Mouse (Mus musculus): Measurements from ENCODE around the gene Tmtc1.

The Tmtc1 gene

DNA sequence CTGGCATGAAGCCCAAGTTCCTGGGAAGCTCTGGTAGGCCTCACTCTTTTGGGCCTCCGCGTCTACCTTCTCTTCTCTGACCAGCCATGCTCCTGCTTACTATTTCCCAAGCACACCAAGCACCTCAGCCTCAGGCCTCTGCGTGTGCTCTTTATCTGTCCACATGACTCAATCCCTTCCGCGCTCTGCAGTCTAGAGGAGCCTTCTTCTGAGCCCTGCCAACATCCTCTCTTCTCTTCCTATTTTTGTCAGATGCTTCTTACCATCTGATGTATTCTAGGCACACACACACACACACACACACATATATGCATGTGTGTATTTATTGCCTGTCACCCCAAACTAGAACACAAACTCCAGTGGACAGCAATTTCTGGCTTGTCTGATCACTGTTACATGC lies 202.5 kb downstream of the Tmtc1 start:
- no peak for DNase-seq (ENCODE audit: low spot score)

GRCm38 (mm10) chr6:148239311-148239710 lies 204.9 kb downstream of the Tmtc1 start:
- no peak for DNase-seq (ENCODE audit: low spot score)

- no peak for DNase-seq (ENCODE audit: low spot score)
These were observed 206.7 kb downstream of the Tmtc1 start for GRCm38 (mm10) chr6:148237453-148237852.

GRCm38 (mm10) chr6:148234105-148234828 lies 209.9 kb downstream of the Tmtc1 start:
- DNase-seq (ENCODE audit: low spot score), result no peak

GRCm38 (mm10) chr6:148227542-148227941 lies 216.6 kb downstream of the Tmtc1 start:
- DNase-seq (ENCODE audit: low spot score), result no peak

GRCm38 (mm10) chr6:148222686-148223085 lies 221.5 kb downstream of the Tmtc1 start:
- DNase-seq (ENCODE audit: low spot score), result no peak

DNA sequence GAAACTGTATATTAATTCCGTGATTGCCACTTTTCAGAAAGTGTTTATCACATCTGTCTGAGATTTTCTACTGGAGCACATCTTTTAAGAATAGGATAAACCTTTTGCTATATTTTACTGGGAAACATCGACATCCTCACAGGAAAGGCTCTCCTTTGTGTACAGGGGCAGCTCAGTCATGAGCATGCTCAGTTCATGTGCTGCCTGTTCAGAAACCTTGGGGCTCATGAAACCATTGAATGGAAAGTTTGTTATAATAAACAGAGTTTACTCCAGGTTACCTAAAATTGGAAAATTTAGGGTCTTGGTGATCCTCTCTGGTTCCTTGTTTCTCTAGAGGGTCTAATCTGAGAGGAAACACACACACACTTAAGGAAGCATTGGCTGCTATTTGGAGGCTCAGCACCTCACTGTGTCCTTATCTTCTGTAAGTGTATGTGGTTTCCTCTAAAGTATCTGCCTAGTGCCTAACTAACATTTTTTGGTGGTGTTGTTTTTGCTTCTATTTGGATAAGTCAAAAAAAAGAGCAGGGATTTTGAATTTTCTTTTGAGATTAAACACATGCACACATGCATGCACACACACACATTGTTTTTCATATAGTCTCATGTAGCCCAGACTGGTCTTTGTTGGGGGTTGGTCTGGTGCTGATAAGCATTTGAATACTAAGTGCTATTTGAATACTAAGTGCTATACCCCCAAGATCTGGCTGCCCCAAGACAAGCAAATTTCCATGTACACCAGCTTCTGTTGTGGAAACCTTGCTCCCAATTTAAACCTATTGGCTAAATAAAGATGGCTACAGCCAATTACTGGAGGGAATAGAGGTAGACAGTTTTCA lies 225.7 kb downstream of the Tmtc1 start:
- no peak for DNase-seq (ENCODE audit: low spot score)

DNA sequence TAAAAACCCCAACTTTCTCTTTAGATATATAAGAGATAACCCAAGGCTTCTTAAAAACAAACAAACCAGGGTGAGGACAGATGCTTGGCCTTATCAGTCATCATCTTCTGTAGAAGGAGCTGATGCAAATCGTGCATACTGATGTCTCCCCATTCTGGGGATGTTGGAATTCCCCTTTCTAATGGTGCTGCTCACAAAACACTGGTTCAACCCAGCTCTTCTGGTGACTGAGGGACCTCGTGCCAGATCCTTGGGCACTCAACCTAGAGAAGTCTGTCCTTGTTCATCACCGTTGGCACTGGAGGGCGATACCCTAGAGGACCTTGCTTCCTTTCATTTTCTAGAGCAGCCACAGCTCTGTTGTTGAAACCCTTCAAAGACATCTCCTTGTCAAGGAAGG lies 227.4 kb downstream of the Tmtc1 start:
- no peak for DNase-seq (ENCODE audit: low spot score)

- no peak for DNase-seq (ENCODE audit: low spot score)
These were observed 229.4 kb downstream of the Tmtc1 start for GRCm38 (mm10) chr6:148214765-148215164.

GRCm38 (mm10) chr6:148211897-148212680 lies 232.1 kb downstream of the Tmtc1 start, which contains the start of gene Ergic2:
Ergic2 (minus strand) TSS chr6:148212374.
- peak; percentile 86 for DNase-seq (ENCODE audit: low spot score)

GRCm38 (mm10) chr6:148211391-148211876 lies 232.8 kb downstream of the Tmtc1 start:
- DNase-seq (ENCODE audit: low spot score), result no peak

GRCm38 (mm10) chr6:148207522-148207921 lies 236.7 kb downstream of the Tmtc1 start:
- no peak for DNase-seq (ENCODE audit: low spot score)

GRCm38 (mm10) chr6:148205134-148205533 lies 239.1 kb downstream of the Tmtc1 start:
- DNase-seq (ENCODE audit: low spot score), result no peak

- DNase-seq (ENCODE audit: low spot score), result no peak
These were observed 244.5 kb downstream of the Tmtc1 start for GRCm38 (mm10) chr6:148199729-148200128.

- DNase-seq (ENCODE audit: low spot score), result no peak
These were observed 245.0 kb downstream of the Tmtc1 start for GRCm38 (mm10) chr6:148199177-148199576.

DNA sequence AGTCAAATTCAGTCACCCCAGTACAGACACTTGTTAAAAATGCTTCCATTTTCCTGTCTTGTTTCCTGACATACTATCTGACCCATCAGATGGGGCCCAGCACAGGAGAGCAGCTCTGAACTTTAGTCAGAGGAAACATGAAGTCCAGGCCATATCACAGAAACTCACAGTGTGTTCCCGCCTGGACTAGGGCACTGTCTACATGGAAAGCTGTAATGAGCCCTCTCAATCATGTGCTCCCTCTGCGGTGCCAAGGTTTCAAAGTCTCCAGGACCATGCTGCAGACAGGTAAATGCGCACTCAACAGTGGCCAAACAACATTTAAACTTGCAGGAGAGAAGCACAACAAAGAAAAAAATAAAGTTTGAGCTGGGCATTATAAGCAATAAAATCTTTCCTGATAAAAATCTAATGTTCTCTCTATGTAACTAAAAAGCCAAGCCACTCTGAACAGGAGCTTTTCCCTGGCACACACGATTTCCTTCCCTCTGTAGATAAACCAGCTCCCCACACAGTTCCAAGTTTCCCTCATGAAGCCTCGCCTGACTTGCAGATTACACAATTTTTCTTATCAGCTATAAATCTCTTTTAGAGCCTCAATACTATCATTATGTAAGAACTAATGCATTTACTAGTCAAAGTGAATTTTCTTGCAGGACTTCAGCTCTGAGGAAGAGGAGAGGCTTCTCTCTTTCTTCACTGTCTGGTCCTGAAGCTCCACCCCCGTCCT lies 250.1 kb downstream of the Tmtc1 start:
- DNase-seq (ENCODE audit: low spot score), result no peak

DNA sequence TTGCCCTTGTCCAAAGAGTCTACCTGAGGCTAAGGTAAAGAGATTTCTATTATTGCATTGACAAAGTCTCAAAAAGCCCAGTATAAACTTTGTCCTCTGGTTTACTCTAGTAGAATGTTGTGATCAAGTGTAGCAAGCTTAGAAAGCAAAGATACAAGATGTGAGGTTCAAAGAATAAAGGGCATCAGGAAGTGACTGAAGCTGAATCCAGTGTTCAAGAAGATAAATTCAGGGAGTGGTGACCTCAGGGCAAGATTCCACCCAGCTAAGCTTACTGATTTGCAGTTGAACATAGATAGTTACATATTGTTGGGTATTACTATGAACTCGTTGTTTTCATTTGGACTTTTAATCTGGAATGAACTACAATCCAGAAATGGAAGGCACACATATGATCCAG lies 258.5 kb downstream of the Tmtc1 start:
- DNase-seq (ENCODE audit: low spot score), result no peak

Data from urinary bladder, postnatal 10 days (tissue).